Mouse (Mus musculus) thymus, postnatal 0 days (tissue): ENCODE results near the gene Grid2. TPM values are rescaled to one million over a fixed set of nuclear protein-coding genes. Genes with fewer than 3 reads are reported as not detected.
A peak's percentile ranks its signal among the peaks of the same experiment; 100 is the strongest.

Experiments
- DNase-seq: peaks from one replicate; pipeline ENCODE4 v3.0.0-alpha.2; 2015; ENCODE audit warnings: low spot score
- polyA plus RNA-seq: library from polyadenylated mRNA; unstranded; fragments of >200 nt; fragmentation: Nextera tagmentation; extraction: Ambion mirVana; gene quantifications from 2 replicates; pipeline ENCODE4 v1.2.1, GENCODE M21; 2015

The Grid2 gene
- polyA plus RNA-seq, 1 experiment from 2014 or later, result 0.09 TPM

DNA sequence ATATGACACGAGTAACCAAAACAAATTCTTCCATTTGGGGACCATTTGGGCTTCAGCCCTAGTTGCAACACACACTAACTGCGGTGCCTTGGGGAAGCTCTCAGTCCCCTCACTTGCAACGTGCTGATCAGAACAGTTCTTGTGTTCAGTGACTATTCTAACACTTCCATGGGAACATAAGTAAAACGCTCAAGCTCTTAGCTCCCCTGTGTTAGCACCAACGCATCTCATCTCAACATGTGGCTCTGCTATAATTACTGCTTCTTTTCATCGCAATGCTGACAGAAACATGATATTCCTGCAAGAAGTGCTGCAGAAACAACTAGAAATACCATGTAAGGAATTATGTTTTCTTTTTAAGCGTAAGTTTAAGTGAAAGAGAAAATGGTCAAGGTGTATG is 1340.6 kb downstream of the Grid2 start:
- DNase-seq, result no peak

- no peak for DNase-seq
Measured at GRCm38 (mm10) chr6:64596835-64597234, 1341.2 kb downstream of the Grid2 start.

DNA sequence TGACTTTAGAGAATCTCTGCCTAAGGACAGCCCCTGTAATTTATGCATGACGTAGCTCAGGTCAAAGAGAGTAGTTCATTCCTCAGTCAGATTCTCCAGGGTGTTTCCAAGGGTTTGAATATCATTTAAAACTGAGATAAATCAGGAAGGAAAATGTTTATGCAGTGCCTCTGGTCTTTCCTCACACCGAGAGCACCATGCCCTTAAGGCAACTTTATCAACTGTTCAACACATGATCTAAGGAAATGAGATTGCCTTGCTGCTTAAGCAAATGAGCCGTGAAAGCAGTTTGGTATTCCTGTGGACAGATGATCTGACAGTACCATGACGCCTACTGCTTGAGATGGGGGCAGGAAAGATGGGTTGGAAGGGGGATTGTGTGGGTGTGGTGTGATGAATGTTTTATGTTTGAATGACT is 1342.5 kb downstream of the Grid2 start:
- no peak for DNase-seq

DNA sequence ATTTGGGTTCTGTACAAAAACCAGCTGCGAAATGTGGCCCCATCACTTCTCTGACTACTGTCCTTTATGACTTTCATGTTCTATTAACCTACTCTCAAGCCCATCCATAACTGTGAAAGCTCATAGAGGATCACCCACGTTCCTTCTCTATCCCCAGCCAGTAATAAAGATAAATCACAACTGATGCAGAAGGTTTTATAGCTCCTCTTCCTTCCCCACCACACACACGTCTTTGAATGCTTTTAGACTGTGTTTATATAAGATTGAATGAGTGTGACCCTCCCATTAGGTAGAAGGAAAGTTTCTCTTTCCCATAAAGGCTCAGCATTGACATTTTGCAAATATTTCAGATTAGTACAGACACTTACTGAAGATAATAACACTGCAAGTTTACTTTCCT is 1350.1 kb downstream of the Grid2 start:
- no peak for DNase-seq

DNA sequence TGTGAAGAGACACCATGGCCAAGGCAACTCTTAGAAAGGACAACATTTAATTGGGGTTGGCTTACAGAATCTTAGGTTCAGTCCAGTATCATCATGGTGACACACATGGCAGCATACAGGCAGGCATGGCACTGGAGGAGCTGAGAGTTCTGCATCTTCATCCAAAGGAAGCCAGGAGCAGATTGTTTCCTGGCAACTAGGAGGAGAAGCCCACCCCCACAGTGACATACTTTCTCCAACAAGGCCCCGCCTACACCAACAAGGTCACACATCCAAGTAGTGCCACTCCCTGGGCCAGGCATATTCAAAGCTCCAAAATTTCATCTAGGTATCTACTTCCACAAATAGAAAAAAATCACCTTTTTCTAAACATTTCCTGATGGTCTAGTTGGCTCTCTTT is 1351.4 kb downstream of the Grid2 start:
- no peak for DNase-seq

GRCm38 (mm10) chr6:64607942-64608341 is 1352.3 kb downstream of the Grid2 start:
- DNase-seq, result no peak

- DNase-seq, result no peak
Measured at GRCm38 (mm10) chr6:64616843-64617242, 1361.2 kb downstream of the Grid2 start.

DNA sequence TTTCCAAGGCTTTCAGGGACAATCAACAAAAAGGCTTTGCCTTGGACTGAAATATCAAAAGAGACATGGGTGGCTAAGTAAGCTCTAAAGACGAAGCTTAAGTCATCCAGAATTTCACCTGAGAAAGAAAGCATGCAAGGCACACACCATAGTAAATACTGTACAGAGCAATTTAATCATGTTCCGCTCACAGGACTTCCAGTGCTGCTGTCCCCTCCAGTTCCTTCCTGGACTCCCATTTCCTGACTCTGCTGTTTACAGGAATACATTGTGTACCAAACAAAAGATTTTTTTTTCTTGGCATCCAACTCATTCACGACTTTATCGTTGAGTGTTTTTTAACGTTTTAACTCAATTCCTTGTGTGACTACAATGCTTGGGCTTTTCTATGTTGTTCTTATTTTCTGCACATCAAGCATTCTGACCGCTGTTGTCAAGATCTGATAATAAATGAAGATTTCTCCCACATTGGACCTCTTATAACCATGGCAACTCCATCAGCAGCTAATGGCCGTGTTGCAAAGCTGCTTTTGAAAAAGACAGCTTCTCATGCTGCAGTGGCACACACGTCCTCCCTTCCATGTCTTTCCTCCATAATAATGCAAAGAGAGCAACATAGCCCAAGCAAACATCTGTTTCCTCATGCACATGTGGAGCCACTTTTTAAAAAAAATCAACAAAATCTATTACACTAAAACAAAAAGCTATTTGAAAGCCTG is 1361.9 kb downstream of the Grid2 start:
- no peak for DNase-seq

DNA sequence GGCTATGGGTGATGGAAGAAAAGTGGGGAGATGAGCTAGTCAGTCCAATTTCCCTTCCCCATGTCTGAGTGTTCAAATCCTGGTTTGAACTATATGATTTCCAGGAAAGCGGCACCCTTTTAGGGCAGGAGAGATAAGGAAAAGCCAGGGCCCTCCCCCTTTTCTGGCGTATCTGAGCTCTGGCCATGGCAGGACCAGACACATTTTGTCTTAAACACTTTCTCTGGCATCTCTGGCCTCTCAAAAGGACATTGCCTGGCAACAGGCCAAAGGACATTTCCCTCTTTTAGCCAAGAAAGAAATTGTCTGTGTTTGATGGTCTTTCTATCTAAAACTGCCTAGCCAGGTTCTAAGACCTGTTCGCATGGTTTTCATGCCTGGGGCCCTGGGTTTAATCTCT is 1367.7 kb downstream of the Grid2 start:
- DNase-seq, result no peak

DNA sequence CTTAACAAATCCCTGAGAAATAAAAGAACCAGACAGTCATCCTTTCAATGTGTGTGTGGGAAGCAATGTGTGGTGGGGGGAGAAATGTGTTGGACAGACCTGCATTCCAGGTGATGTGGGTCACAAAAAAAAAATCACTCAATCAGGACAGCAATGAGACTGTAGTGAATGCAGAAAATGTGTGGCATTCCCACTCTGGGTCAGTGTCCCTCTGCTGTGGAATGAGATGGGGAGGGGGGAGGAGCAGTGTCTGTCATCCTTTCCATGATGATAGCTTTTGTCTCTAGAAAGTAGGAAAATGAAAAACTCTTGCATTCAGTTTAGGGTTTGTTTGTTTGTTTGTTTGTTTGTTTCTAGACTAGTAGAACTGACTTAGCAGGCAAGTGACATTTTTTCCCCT is 1392.0 kb downstream of the Grid2 start:
- no peak for DNase-seq

GRCm38 (mm10) chr6:64648196-64648595 is 1392.5 kb downstream of the Grid2 start:
- DNase-seq, result no peak

- DNase-seq, result peak; percentile 56
Measured at GRCm38 (mm10) chr6:64649296-64650226, 1393.9 kb downstream of the Grid2 start.

GRCm38 (mm10) chr6:64650765-64651164 is 1395.1 kb downstream of the Grid2 start:
- no peak for DNase-seq

DNA sequence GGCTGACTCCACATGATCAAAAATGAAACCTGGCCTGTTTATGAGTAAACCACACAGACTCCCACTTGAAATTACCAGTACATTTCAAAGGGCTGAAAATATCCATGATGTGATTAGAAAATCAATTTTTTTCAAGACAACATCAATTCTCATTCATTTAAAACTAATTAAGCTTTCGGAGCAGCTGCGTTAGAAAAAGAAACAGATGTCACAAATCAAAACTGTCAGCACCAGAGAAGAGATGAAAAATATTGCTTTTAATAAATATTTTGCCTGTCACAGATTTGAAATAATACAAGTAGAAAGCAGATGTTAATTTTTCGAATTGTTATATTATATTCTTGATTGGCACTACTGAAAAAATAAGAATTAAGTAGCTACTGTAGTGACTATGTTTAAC is 1415.3 kb downstream of the Grid2 start:
- DNase-seq, result no peak

DNA sequence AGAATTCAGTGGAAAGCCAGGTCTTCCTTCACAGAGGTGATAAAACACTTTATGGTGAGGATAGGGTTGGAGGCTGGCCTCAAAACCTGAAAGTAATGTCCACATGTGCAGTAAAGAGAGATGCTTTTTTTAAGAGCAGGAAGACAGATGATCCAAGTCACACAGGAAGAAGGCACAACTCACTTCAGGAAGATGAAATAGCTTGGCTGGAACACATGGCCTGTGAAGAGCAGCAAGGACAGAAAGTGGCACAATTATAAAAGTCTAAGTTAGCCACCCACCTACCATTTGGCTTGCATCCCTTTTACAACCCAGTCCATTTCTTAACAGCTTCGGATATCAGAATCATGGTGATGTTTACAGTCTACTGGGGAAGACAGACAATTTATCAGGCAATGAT is 1423.1 kb downstream of the Grid2 start:
- DNase-seq, result no peak

GRCm38 (mm10) chr6:64683974-64684373 is 1428.3 kb downstream of the Grid2 start:
- no peak for DNase-seq

DNA sequence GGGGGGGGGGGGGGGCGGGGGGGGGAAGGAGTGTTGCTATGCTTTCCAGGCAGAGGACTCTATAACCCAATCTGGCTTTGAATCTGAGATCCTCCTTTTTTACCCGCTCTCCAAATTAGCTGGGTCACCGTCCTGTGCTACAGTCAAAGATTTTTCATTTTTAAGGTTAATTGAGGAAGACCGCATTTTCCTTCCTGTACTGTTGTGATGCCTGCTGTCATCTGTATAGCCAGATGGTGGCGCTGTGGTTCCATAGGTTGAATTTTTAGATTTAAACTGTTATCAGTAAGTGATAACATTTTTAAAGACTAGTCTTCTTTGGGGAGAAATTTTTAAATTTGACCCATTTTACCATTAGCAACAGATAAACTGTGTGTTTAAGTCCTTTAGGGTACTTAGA is 1429.3 kb downstream of the Grid2 start:
- no peak for DNase-seq

GRCm38 (mm10) chr6:64688181-64688944 is 1432.7 kb downstream of the Grid2 start:
- DNase-seq, result no peak

GRCm38 (mm10) chr6:64694688-64695087 is 1439.0 kb downstream of the Grid2 start:
- DNase-seq, result no peak

DNA sequence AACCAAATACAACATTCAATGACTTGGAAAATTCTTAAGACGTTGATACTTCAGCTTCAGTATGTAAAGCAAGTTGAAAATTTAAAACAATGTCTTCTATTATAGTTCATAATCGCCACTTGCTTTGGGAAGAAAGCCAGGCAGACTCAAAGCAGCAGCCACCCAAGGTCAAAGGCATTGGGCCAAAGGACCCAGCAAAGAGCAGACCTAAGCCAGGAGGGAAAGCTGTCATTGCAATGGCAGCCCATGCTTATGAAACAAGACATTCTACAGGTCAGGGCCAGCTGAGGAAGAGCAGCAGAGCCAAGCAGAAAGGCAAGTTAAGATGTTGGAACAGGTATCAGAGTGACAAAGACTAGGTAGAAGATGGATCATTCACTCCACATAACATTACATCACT is 1448.0 kb downstream of the Grid2 start:
- DNase-seq, result no peak

- DNase-seq, result no peak
Measured at GRCm38 (mm10) chr6:64727751-64728403, 1472.2 kb downstream of the Grid2 start.
